ENCODE assay signal across 24 mouse cellular contexts in the genomic region with DNA sequence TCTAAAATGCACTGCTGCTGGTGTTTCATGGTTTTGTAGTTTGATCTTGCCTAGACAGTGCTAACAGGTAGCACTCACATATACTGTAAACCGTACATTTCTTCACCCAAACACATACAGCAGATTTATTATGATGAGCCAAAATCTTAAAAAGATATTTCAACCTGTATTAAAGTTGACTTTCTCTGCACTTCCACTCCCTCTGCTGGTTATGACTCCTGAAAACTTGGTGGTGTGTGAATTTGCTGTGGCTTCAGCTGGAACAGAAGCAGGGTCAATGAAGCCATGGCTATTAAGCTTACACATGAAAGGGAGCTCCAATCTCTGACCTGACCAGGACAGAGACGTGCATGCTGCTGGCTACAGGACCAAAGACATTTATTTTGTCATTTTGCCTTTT.
DNase-seq lines count a peak whose midpoint lies in the region; ATAC-seq and TF ChIP-seq lines count a peak whose summit lies in the region.
"Had no signal": no experiment of that assay in that cellular context is flagged by ENCODE, and none has a peak within 500 bp of the region (broad histone marks: within the 10 kb centered on the region; RNA-seq: fewer than 3 reads in every experiment).

No protein-coding gene starts in this region.

- ATAC-seq in hindbrain, postnatal 0 days: no peak
- no peak for ATAC-seq in hindbrain, embryonic 11.5 days (ENCODE audit: low FRiP score)
- no peak for ATAC-seq in midbrain, embryonic 14.5 days (ENCODE audit: low FRiP score, low TSS enrichment)
- no peak for ATAC-seq in midbrain, embryonic 16.5 days
- ATAC-seq in Patski: no peak
- no peak for ATAC-seq in liver, embryonic 11.5 days (replicated peaks; ENCODE audit: low FRiP score)
- ATAC-seq: forebrain, embryonic 13.5 days; intestine, postnatal 0 days had no signal

- H3K4me1 ChIP-seq in hindbrain, postnatal 0 days (ENCODE audit: insufficient read depth, low read length): no peaks in the 10 kb centered on the region
- no peaks in the 10 kb centered on the region for H3K4me1 ChIP-seq in hindbrain, embryonic 11.5 days (replicated peaks; ENCODE audit: control insufficient read depth, insufficient read depth, low read length)
- H3K4me1 ChIP-seq in midbrain, embryonic 14.5 days (ENCODE audit: control insufficient read depth, insufficient read depth, low read length): no peaks in the 10 kb centered on the region
- no peaks in the 10 kb centered on the region for H3K4me1 ChIP-seq in midbrain, embryonic 16.5 days (ENCODE audit: control insufficient read depth, insufficient read depth, low read length)
- H3K4me1 ChIP-seq in liver, embryonic 11.5 days (replicated peaks; ENCODE audit: control insufficient read depth, insufficient read depth, low read length): no peaks in the 10 kb centered on the region
- H3K4me1 ChIP-seq: forebrain, embryonic 13.5 days; heart, embryonic 10.5 days; heart, embryonic 15.5 days; hindbrain, embryonic 13.5 days; limb, embryonic 10.5 days; limb, embryonic 15.5 days; midbrain, embryonic 10.5 days had no signal

- 58% methylated on average over 2 of the region's 2 CpGs for WGBS in hindbrain, postnatal 0 days
- 64% methylated on average over 2 of the region's 2 CpGs for WGBS in hindbrain, embryonic 11.5 days
- 55% methylated on average over 2 of the region's 2 CpGs for WGBS in midbrain, embryonic 14.5 days
- 55% methylated on average over 2 of the region's 2 CpGs for WGBS in midbrain, embryonic 16.5 days
- 52% methylated on average over 2 of the region's 2 CpGs for WGBS in liver, embryonic 11.5 days

- peak; percentile 49 for TF ChIP-seq CTCF in hindbrain, postnatal 0 days (IDR thresholded peaks at IDR 0.05; ENCODE audit: low read depth)
- peak; percentile 36 for TF ChIP-seq CTCF in Patski (IDR thresholded peaks at IDR 0.05)

- no peaks in the 10 kb centered on the region for H3K9me3 ChIP-seq in hindbrain, postnatal 0 days (ENCODE audit: low read length)
- no peaks in the 10 kb centered on the region for H3K9me3 ChIP-seq in hindbrain, embryonic 11.5 days (ENCODE audit: control insufficient read depth, low read length)
- no peaks in the 10 kb centered on the region for H3K9me3 ChIP-seq in midbrain, embryonic 14.5 days (ENCODE audit: control insufficient read depth, low read length)
- no peaks in the 10 kb centered on the region for H3K9me3 ChIP-seq in midbrain, embryonic 16.5 days (replicated peaks; ENCODE audit: control insufficient read depth, low read length, poor library complexity, severe bottlenecking)
- H3K9me3 ChIP-seq in liver, embryonic 11.5 days (ENCODE audit: control insufficient read depth, low read length): no peaks in the 10 kb centered on the region
- H3K9me3 ChIP-seq: forebrain, embryonic 13.5 days; heart, embryonic 10.5 days; heart, embryonic 15.5 days; hindbrain, embryonic 13.5 days; limb, embryonic 10.5 days; limb, embryonic 15.5 days; midbrain, embryonic 10.5 days had no signal

- DNase-seq in hindbrain, postnatal 0 days (ENCODE audit: low spot score): peak; percentile 19
- no peak for DNase-seq in hindbrain, embryonic 11.5 days (ENCODE audit: low spot score)
- DNase-seq in midbrain, embryonic 14.5 days: peak; percentile 21
- no peak for DNase-seq in Patski (ENCODE audit: low read depth, low spot score)
- DNase-seq in spleen, postnatal 14 days (ENCODE audit: low spot score in 2 of 2): no peak
- DNase-seq in liver, embryonic 11.5 days (ENCODE audit: low spot score): no peak
- DNase-seq: adrenal gland, postnatal 14 days; cerebellum, adult 2 months; cerebellum, postnatal 14 days; gastrocnemius, postnatal 25 days; heart, adult 11 months; kidney, postnatal 25 days; lung, adult 2 months; thymus, postnatal 14 days had no signal

- in situ Hi-C loops in Patski (cut with MboI; ENCODE audit: low pct_unique_long_range_greater_than_20kb): loop anchor here (10.0 kb wide), 1 partner anchor 573 kb away; no protein-coding TSS in a partner anchor

- POLR2A ChIA-PET in Patski (lab: Charles Lee): no interaction called here

- H3K9ac ChIP-seq in hindbrain, postnatal 0 days (replicated peaks; ENCODE audit: low read length): no peak overlapping the region
- no peak overlapping the region for H3K9ac ChIP-seq in hindbrain, embryonic 11.5 days (ENCODE audit: low read depth, low read length)
- H3K9ac ChIP-seq in midbrain, embryonic 14.5 days (replicated peaks; ENCODE audit: low read length): no peak overlapping the region
- H3K9ac ChIP-seq in midbrain, embryonic 16.5 days (ENCODE audit: low read depth, low read length): no peak overlapping the region
- H3K9ac ChIP-seq in liver, embryonic 11.5 days (ENCODE audit: low read depth, low read length): no peak overlapping the region
- H3K9ac ChIP-seq: forebrain, embryonic 13.5 days; heart, embryonic 15.5 days; hindbrain, embryonic 13.5 days; limb, embryonic 15.5 days; liver, embryonic 14.5 days had no signal

- H3K4me3 ChIP-seq in hindbrain, postnatal 0 days (ENCODE audit: low read length): no peak overlapping the region
- H3K4me3 ChIP-seq in hindbrain, embryonic 11.5 days (ENCODE audit: low read depth, low read length): no peak overlapping the region
- H3K4me3 ChIP-seq in midbrain, embryonic 14.5 days (replicated peaks; ENCODE audit: low read depth, low read length): no peak overlapping the region
- H3K4me3 ChIP-seq in midbrain, embryonic 16.5 days (ENCODE audit: low read depth, low read length): no peak overlapping the region
- H3K4me3 ChIP-seq in liver, embryonic 11.5 days (ENCODE audit: low read depth, low read length): no peak overlapping the region
- H3K4me3 ChIP-seq: forebrain, embryonic 13.5 days; heart, embryonic 10.5 days; heart, embryonic 15.5 days; hindbrain, embryonic 13.5 days; limb, embryonic 10.5 days; limb, embryonic 15.5 days; midbrain, embryonic 10.5 days had no signal

- CTCF ChIA-PET in Patski (lab: Charles Lee): interaction anchor here (0.7 to 3.2 kb wide), 3 partner anchors 11 to 574 kb away, joined by 3 to 11 read pairs (median 3); no protein-coding TSS in a partner anchor

- no peak overlapping the region for H3K4me2 ChIP-seq in hindbrain, postnatal 0 days (ENCODE audit: low read depth, low read length)
- no peak overlapping the region for H3K4me2 ChIP-seq in hindbrain, embryonic 11.5 days (replicated peaks; ENCODE audit: low read depth, low read length)
- no peak overlapping the region for H3K4me2 ChIP-seq in midbrain, embryonic 14.5 days (ENCODE audit: low read length)
- no peak overlapping the region for H3K4me2 ChIP-seq in midbrain, embryonic 16.5 days (ENCODE audit: low read length)
- no peak overlapping the region for H3K4me2 ChIP-seq in liver, embryonic 11.5 days
- H3K4me2 ChIP-seq: forebrain, embryonic 13.5 days; heart, embryonic 15.5 days; hindbrain, embryonic 13.5 days; limb, embryonic 15.5 days had no signal

- no peaks in the 10 kb centered on the region for H3K36me3 ChIP-seq in hindbrain, postnatal 0 days (ENCODE audit: insufficient read depth, low read length)
- no peaks in the 10 kb centered on the region for H3K36me3 ChIP-seq in hindbrain, embryonic 11.5 days (ENCODE audit: control insufficient read depth, insufficient read depth, low read length)
- H3K36me3 ChIP-seq in midbrain, embryonic 14.5 days (ENCODE audit: control insufficient read depth, insufficient read depth, low read length): no peaks in the 10 kb centered on the region
- H3K36me3 ChIP-seq in midbrain, embryonic 16.5 days (ENCODE audit: control insufficient read depth, insufficient read depth, low read length): no peaks in the 10 kb centered on the region
- H3K36me3 ChIP-seq in liver, embryonic 11.5 days (ENCODE audit: control insufficient read depth, insufficient read depth, low read length): no peaks in the 10 kb centered on the region
- H3K36me3 ChIP-seq: heart, embryonic 10.5 days; heart, embryonic 15.5 days; hindbrain, embryonic 13.5 days; limb, embryonic 10.5 days; limb, embryonic 15.5 days; midbrain, embryonic 10.5 days had no signal

- no peaks in the 10 kb centered on the region for H3K27me3 ChIP-seq in hindbrain, postnatal 0 days (ENCODE audit: insufficient read depth, low read length)
- H3K27me3 ChIP-seq in hindbrain, embryonic 11.5 days (ENCODE audit: control insufficient read depth, insufficient read depth, low read length): no peaks in the 10 kb centered on the region
- H3K27me3 ChIP-seq in midbrain, embryonic 14.5 days (ENCODE audit: control insufficient read depth, insufficient read depth, low read length): no peaks in the 10 kb centered on the region
- H3K27me3 ChIP-seq in midbrain, embryonic 16.5 days (ENCODE audit: control insufficient read depth, insufficient read depth, low read depth, low read length): no peaks in the 10 kb centered on the region
- peaks cover 1% of the 10 kb centered on the region for H3K27me3 ChIP-seq in Patski
- H3K27me3 ChIP-seq in liver, embryonic 11.5 days (replicated peaks; ENCODE audit: control insufficient read depth, insufficient read depth, low read length): no peaks in the 10 kb centered on the region
- H3K27me3 ChIP-seq: forebrain, embryonic 13.5 days; heart, embryonic 15.5 days; limb, embryonic 15.5 days had no signal

- H3K27ac ChIP-seq in hindbrain, postnatal 0 days: no peak overlapping the region
- H3K27ac ChIP-seq in hindbrain, embryonic 11.5 days (ENCODE audit: low read depth, low read length): no peak overlapping the region
- no peak overlapping the region for H3K27ac ChIP-seq in midbrain, embryonic 14.5 days (replicated peaks; ENCODE audit: low read depth, low read length)
- H3K27ac ChIP-seq in midbrain, embryonic 16.5 days (ENCODE audit: low read length): no peak overlapping the region
- H3K27ac ChIP-seq in liver, embryonic 11.5 days (ENCODE audit: low read depth, low read length): no peak overlapping the region
- H3K27ac ChIP-seq: forebrain, embryonic 13.5 days; heart, embryonic 10.5 days; heart, embryonic 15.5 days; hindbrain, embryonic 13.5 days; limb, embryonic 10.5 days; limb, embryonic 15.5 days; liver, embryonic 14.5 days; midbrain, embryonic 10.5 days had no signal

Comparison
In these comparisons a context has a peak if more than half of its experiments do, and no peak if none do; other contexts are left out.
1. DNase-seq: peak in hindbrain, postnatal 0 days (single experiment) and midbrain, embryonic 14.5 days (single experiment); none in hindbrain, embryonic 11.5 days (single experiment), Patski (single experiment), spleen, postnatal 14 days (0 of 2) and liver, embryonic 11.5 days (single experiment).